Mouse (Mus musculus) liver, adult (tissue): Measurements from ENCODE around the gene Gpr135.

Experiments
- GATA4 ChIP-seq: IDR thresholded peaks from 2 replicates; pipeline ENCODE4 v1.6.1; 2014; ENCODE audit warnings: mild to moderate bottlenecking, low read length; ENCODE audit not compliant: insufficient replicate concordance

Gpr135 gene

DNA sequence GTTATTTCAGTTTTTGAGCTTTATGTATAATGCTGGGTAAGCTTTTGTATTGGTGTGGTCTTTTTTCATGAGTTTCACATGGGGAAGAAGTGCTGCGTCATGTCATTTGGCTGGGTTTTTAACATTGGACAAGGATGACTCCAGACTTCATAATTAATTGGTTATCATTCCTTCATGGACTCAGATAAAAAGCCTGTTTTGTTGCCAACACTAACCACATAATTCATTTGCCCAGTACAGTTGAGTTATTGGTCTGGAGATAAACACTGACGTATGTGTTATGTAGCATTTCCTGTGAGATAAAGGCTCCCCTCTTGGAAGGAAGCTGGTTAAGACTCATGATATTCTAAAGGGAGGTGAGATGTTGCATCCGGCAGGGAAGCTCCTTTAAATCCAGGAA lies 48.1 kb downstream of the Gpr135 start:
- TF ChIP-seq GATA4, result no peak

DNA sequence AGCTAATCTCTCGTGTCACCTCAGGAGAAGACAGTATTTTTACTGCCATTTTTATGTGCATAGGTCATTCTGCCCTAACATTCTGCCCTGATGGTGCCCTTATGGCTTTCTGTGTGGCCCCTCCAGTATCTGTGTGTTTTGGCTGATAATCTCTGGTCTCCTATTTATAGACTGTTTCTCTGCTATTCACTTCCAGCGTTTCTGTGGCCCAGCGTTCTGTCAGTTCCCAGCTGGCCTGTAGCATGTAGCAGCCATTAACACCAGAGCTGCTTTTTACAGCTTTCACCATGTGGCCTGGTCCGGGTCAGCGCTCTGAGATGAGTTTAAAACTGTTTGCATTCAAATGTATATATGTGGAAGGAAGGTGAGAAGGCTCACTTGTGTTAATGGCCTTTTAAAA lies 49.4 kb downstream of the Gpr135 start:
- TF ChIP-seq GATA4, result no peak

DNA sequence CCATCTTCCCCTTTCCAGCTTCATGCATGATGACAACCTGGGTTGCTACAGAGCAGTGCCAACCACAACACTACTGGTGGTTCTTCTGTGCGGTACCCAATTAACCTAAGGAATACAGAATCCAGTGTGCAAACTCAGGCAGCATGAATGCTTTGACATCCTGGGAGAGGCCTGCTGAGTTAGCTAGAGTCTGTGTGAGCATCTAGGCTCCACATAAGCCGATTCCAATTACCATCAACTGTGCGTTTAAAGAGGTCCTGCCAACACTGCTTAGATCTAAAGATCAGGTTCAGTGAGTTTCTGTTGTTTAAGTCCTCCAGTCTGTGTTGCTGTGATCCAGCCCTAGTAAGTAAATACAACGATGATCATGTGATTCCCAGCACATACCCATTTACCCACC lies 50.6 kb downstream of the Gpr135 start:
- TF ChIP-seq GATA4, result no peak
